Mouse (Mus musculus) midbrain, embryonic 14.5 days (tissue): ENCODE results near the gene Dhx32. TPM values are rescaled to one million over a fixed set of nuclear protein-coding genes. Genes with fewer than 3 reads are reported as not detected.

Source experiments
- ATAC-seq: fragments of 200-750 bp; cut with Nextera tagmentation; 2 replicates; pipeline ENCODE4 v1.8.0; 2017; ENCODE audit warnings: moderate number of reproducible peaks, moderate library complexity; ENCODE audit not compliant: low FRiP score, low TSS enrichment
- DNase-seq: peaks from one replicate; pipeline ENCODE4 v3.0.0-alpha.2; 2015
- H3K27ac ChIP-seq: fragments of 300-500 bp; sonication (generic); replicated peaks from 2 replicates; pipeline ENCODE4 v1.5.1; 2014; ENCODE audit warnings: mild to moderate bottlenecking, low read depth, low read length, moderate library complexity
- H3K27me3 ChIP-seq: fragments of 300-500 bp; sonication (generic); 2 replicates; pipeline ENCODE4 v1.6.1; 2014; ENCODE audit warnings: low read length, control low read depth, mixed read lengths; ENCODE audit not compliant: control insufficient read depth, insufficient read depth
- H3K36me3 ChIP-seq: fragments of 300-500 bp; sonication (generic); 2 replicates; pipeline ENCODE4 v1.6.1; 2014; ENCODE audit warnings: low read length, control low read depth; ENCODE audit not compliant: control insufficient read depth, insufficient read depth
- H3K4me1 ChIP-seq: fragments of 300-500 bp; sonication (generic); 2 replicates; pipeline ENCODE4 v1.6.1; 2014; ENCODE audit warnings: mild to moderate bottlenecking, antibody characterized with exemption, low read length, control low read depth; ENCODE audit not compliant: control insufficient read depth, insufficient read depth
- H3K4me2 ChIP-seq: fragments of 300-500 bp; sonication (generic); 2 replicates; pipeline ENCODE4 v1.6.1; 2014; ENCODE audit warnings: mild to moderate bottlenecking, low read length, moderate library complexity
- H3K4me3 ChIP-seq: fragments of 300-500 bp; sonication (generic); replicated peaks from 2 replicates; pipeline ENCODE4 v1.5.1; 2014; ENCODE audit warnings: low read depth, low read length
- H3K9ac ChIP-seq: fragments of 300-500 bp; sonication (generic); replicated peaks from 2 replicates; pipeline ENCODE4 v1.6.1; 2014; ENCODE audit warnings: mild to moderate bottlenecking, low read length, moderate library complexity
- H3K9me3 ChIP-seq: fragments of 300-500 bp; sonication (generic); 2 replicates; pipeline ENCODE4 v1.6.1; 2016; ENCODE audit warnings: low read length, control low read depth, mixed read lengths; ENCODE audit not compliant: control insufficient read depth
- WGBS: fragments of 180-500 bp; shearing (Covaris S2); extraction: QIAGEN DNeasy Blood & Tissue Kit; methylation state at CpG from one replicate; pipeline ENCODE4 v1.1.7; 2014; 5-methylcytosine and 5-hydroxymethylcytosine counted together
- polyA plus RNA-seq: library from polyadenylated mRNA; unstranded; fragments of >200 nt; fragmentation: Nextera tagmentation; extraction: Ambion mirVana; gene quantifications from 2 replicates; pipeline ENCODE4 v1.2.1, GENCODE M21; 2014

The Dhx32 gene
- polyA plus RNA-seq, 1 experiment from 2014 or later = 46.4 TPM

DNA sequence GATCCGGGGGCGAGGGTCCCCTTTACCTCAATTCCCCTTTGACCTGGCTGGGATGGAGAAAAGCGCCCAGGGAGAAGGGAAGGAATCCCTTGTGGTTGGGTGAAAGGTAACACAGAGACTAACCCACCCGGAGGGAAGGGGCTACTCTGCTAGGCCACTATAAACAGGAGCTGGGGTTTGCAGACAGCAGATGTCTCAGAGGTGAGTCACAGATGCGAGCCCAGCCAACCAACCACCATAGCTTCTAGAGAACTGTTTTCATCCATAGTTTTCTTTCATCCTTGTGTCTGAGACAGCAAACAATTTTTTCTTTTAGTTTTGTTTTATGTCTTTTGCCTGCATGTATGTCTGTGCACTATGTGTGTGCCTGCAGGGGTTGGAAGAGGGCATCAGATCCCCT, 17.4 kb upstream of the Dhx32 start:
- Histone ChIP-seq H3K4me3 (no peak overlapping the region), H3K9ac (no peak overlapping the region), H3K36me3 (no peaks in the 10 kb centered on the region), H3K27ac (no peak overlapping the region), H3K9me3 (no peaks in the 10 kb centered on the region), H3K4me2 (no peak overlapping the region), H3K4me1 (no peaks in the 10 kb centered on the region), H3K27me3 (no peaks in the 10 kb centered on the region)
- DNase-seq (no peak), ATAC-seq (no peak)
- 86% methylated on average over 5 of the region's 5 CpGs for WGBS

DNA sequence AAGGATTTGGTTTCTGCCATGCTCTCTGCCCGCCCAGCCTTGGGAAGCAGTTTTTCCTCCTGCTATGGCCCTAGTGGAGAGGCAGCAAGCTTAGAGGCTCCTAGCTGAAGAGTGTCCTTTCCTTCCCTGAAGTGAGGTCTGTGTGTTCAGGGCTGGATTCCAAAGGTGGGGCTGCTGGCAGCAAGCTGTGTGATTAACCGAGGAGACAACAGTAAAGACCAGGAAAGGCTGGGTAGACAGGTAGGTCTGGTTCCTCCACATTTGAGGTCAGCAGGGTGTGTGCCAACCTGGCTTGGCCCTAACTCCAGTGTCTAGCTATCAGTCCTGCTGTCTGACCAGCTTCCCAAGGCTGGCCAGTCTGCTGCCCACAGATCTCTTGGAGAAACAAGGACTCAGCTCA, 12.2 kb upstream of the Dhx32 start:
- no peak overlapping the region for H3K4me3 ChIP-seq
- H3K27me3 ChIP-seq = no peaks in the 10 kb centered on the region
- no peak for DNase-seq
- 93% methylated on average over 2 of the region's 2 CpGs for WGBS
- no peak for ATAC-seq
- no peaks in the 10 kb centered on the region for H3K4me1 ChIP-seq
- no peak overlapping the region for H3K27ac ChIP-seq
- no peaks in the 10 kb centered on the region for H3K36me3 ChIP-seq
- H3K4me2 ChIP-seq = no peak overlapping the region
- H3K9me3 ChIP-seq = no peaks in the 10 kb centered on the region
- no peak overlapping the region for H3K9ac ChIP-seq

DNA sequence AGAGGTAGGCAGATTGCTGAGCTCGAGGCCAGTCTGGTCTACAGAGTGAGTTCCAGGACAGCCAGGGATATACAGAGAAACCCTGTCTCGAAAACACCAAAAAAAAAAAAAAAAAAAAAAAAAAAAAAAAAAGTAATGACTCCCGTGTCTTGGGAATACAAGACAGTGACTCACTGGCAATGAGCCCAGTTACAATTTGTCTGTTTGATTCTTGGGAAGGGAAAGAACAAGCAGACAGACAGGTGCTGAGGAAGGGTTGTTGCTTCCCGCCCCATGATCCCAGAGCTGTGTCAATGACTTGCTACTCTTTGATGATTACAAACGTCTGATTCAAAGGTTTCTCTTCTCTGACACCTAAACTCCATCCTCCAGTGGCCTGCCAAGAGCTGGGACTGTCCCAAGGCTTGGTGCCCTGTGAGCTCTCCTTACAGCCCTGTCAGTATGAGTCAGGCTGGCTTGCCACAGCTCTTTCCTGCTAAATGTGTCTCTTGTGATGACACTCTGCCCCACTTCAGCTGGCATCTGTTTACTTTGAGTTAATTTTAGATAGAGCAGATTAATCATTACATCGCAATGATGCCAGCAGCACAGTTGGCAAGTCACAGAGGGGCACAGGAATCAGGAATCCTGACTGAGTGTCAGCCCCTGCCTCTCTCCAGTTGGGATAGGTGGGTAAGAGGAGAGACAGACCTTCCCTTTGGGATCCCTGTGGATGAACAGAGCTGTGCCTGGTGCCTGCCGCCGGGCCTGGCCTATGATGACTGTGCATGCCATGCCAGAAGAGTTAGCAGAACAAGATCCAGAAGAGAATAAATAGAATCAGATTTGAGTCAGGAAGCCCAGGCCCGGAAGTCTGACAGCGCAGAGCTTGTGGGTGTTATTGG, 11.0 kb upstream of the Dhx32 start:
- Histone ChIP-seq H3K9me3 (no peaks in the 10 kb centered on the region), H3K27me3 (no peaks in the 10 kb centered on the region), H3K27ac (no peak overlapping the region), H3K4me1 (no peaks in the 10 kb centered on the region), H3K36me3 (no peaks in the 10 kb centered on the region), H3K4me3 (no peak overlapping the region), H3K4me2 (no peak overlapping the region), H3K9ac (no peak overlapping the region)
- ATAC-seq (no peak), DNase-seq (peak; percentile 48)
- WGBS = 73% methylated on average over 10 of the region's 10 CpGs

DNA sequence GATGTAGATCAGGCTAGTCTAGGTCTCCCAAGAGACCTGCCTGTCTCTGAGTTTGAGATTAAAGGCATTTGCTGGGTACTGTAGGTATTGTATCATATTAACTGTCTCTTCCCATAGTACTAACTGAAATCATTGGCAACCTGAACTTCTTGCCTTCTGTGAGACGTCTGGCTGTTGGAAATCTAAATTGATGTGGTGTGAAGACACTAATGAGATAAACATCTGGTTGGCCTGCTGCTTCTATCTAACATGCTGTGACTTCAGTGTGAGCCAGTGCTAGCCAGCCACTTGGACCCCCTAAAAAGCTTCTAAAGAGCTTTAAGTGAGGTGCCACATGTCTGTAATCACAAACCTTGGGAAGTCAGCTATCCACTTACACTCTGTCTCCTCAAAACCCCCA, 10.2 kb upstream of the Dhx32 start:
- no peak overlapping the region for H3K4me2 ChIP-seq

DNA sequence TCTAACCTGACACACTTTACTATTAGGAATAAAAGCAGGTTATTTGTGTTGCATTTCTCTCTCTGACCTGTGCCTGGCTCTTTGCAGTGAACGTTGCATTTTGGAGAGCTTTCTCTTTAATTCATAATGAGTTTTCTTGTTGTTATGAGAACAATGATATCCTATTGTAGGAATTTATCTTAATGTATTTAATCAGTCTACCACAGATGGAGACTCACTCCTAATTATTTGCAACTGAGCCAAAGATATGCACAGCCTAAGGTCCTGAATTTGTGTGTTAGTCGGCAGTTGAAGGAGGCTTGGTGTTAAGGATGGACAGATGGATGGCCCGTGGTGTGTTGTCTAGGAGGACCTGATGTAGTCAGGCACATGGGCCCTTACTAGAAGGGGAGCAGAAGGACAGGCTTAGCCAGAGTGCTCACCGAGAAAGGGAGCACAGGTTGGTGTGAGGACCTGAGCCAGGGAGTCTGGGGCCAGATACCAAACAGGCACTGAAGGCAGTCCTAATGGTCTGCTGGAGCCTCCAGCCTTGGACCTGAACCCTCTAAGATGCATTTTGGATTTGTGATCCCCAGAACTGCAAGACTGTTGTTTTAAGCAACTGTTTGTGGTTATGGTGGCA, 8.2 kb upstream of the Dhx32 start:
- H3K4me2 ChIP-seq = no peak overlapping the region
- no peak overlapping the region for H3K27ac ChIP-seq
- no peak overlapping the region for H3K4me3 ChIP-seq
- H3K4me1 ChIP-seq = no peaks in the 10 kb centered on the region
- H3K36me3 ChIP-seq = no peaks in the 10 kb centered on the region
- no peaks in the 10 kb centered on the region for H3K27me3 ChIP-seq
- DNase-seq = no peak
- no peaks in the 10 kb centered on the region for H3K9me3 ChIP-seq
- WGBS = 91% methylated on average over 4 of the region's 4 CpGs
- H3K9ac ChIP-seq = no peak overlapping the region
- ATAC-seq = no peak

More for the DNA sequence above, 10.2 kb upstream of the Dhx32 start:
- ATAC-seq (no peak), DNase-seq (no peak)
- Histone ChIP-seq H3K9me3 (no peaks in the 10 kb centered on the region), H3K36me3 (no peaks in the 10 kb centered on the region), H3K27ac (no peak overlapping the region), H3K4me3 (no peak overlapping the region), H3K27me3 (no peaks in the 10 kb centered on the region), H3K9ac (no peak overlapping the region), H3K4me1 (no peaks in the 10 kb centered on the region)
- 46% methylated on average over 1 of the region's 1 CpGs for WGBS

DNA sequence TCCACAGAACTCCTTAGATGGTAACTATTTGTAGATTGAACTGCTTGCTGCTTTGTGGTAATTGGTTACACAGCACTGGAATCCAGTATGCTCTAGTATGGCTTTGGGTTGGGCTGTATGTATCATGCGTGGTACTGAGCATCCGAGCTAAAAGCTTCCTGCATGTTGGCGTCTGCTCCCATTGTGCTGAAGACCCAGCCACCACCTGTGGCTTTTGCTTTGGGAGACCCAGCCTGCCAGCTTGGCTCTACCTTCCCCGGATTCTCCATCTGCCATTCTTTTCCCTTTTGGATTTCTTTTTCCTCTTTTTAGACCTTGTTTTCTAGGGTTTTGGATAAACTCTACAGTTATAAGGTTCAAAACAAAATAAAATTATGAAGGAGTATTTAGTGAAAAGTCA, 7.6 kb upstream of the Dhx32 start:
- DNase-seq = no peak
- ATAC-seq = no peak
- Histone ChIP-seq H3K9ac (no peak overlapping the region), H3K27ac (no peak overlapping the region), H3K4me2 (no peak overlapping the region), H3K27me3 (no peaks in the 10 kb centered on the region), H3K9me3 (no peaks in the 10 kb centered on the region), H3K4me1 (no peaks in the 10 kb centered on the region), H3K4me3 (no peak overlapping the region), H3K36me3 (no peaks in the 10 kb centered on the region)
- 96% methylated on average over 4 of the region's 4 CpGs for WGBS

DNA sequence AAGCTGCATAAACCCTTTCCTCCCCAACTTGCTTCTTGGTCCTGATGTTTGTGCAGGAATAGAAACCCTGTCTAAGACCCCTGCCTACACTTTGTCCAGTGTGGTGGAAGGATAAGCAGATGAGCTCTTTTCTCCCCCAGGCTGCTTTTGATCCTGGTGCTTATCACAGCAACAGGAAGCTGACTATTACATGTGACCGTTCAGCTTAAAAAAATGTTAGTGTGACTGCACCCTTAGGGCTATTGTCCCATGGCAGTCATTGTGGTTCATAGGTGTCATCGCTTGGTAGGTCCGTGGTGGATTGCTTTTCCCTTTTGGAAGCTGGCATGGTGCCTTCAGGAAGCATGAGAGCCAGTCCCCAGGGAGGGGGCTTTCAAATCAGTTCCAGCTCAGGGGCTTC, 5.6 kb upstream of the Dhx32 start:
- no peaks in the 10 kb centered on the region for H3K27me3 ChIP-seq

DNA sequence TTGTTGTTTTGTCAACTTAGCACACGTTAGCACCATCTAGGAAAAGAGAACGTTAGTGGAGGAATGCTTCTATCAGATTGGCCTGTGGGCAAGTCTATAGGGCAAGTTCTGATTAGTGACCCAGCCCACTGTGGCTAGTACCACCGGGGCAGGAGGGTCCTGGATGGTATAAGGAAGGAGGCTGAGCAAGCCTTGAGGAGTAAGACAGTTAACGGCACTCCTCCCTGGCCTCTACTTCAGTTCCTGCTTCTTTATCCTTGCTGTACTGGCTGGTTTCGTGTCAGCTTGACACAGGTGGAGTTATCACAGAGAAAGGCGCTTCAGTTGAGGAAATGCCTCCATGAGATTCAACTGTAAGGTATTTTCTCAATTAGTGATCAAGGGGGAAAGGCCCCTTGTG, 5.0 kb upstream of the Dhx32 start:
- Histone ChIP-seq H3K4me3 (no peak overlapping the region), H3K9me3 (no peaks in the 10 kb centered on the region), H3K27me3 (no peaks in the 10 kb centered on the region), H3K27ac (no peak overlapping the region), H3K4me1 (no peaks in the 10 kb centered on the region), H3K9ac (no peak overlapping the region), H3K4me2 (no peak overlapping the region), H3K36me3 (no peaks in the 10 kb centered on the region)
- DNase-seq (no peak), ATAC-seq (no peak)
- WGBS = 87% methylated on average over 6 of the region's 6 CpGs

More for the DNA sequence above, 5.6 kb upstream of the Dhx32 start:
- Histone ChIP-seq H3K36me3 (no peaks in the 10 kb centered on the region), H3K9me3 (no peaks in the 10 kb centered on the region), H3K9ac (no peak overlapping the region), H3K4me1 (no peaks in the 10 kb centered on the region), H3K4me2 (no peak overlapping the region), H3K4me3 (no peak overlapping the region), H3K27ac (no peak overlapping the region)
- WGBS = 82% methylated on average over 3 of the region's 3 CpGs
- DNase-seq (no peak), ATAC-seq (no peak)

DNA sequence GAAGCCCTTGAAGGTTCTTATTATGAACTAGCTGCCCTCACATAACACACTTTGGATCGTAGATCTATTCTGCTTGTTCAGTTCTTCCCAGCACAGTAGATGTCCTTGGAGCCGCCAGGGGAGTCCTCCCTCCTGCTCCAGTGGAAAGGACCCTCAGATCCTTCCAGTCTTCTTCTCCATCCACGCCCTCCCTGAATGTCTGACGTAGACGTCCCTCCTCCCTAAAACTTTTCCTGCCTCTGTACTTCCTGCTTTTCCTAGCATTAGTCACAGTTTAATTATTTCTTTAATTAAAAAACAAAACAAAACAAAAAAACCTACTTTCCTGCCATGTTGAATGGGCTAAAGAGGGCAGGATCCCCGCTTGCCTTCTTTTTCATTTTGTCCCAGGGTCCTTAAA, 535 bp downstream of the Dhx32 start:
- Histone ChIP-seq H3K4me2 (no peak overlapping the region), H3K4me3 (no peak overlapping the region), H3K4me1 (no peaks in the 10 kb centered on the region), H3K9me3 (no peaks in the 10 kb centered on the region), H3K27me3 (no peaks in the 10 kb centered on the region), H3K36me3 (no peaks in the 10 kb centered on the region), H3K9ac (no peak overlapping the region), H3K27ac (no peak overlapping the region)
- no peak for DNase-seq
- 79% methylated on average over 6 of the region's 6 CpGs for WGBS
- no peak for ATAC-seq
